Mouse (Mus musculus) embryonic fibroblast, embryonic 13.5 days (primary cell): ENCODE results near the gene Dusp12.

Source experiments
- CTCF ChIP-seq: IDR thresholded peaks from 2 replicates; pipeline ENCODE4 v1.5.1; 2011; ENCODE audit warnings: mild to moderate bottlenecking, control low read depth, low read length, moderate library complexity, borderline replicate concordance; ENCODE audit not compliant: insufficient read depth
- POLR2A ChIP-seq: IDR thresholded peaks from 2 replicates; pipeline ENCODE4 v1.6.1; 2011; ENCODE audit warnings: low read depth, mild to moderate bottlenecking, control low read depth, low read length, moderate library complexity

- TF ChIP-seq POLR2A (no peak), CTCF (no peak)
These were observed 45.7 kb downstream of the Dusp12 start for GRCm38 (mm10) chr1:170839685-170840084.
